ENCODE assay signal across 10 mouse cellular contexts in genomic region chr11:24080541-24080940, GRCm38 (mm10). TPM values are rescaled to one million over a fixed set of nuclear protein-coding genes. Genes with fewer than 3 reads are reported as not detected.
A peak's percentile ranks its signal among the peaks of the same experiment; 100 is the strongest.
DNase-seq lines count a peak whose midpoint lies in the region; ATAC-seq and TF ChIP-seq lines count a peak whose summit lies in the region.
"Had no signal": no experiment of that assay in that cellular context is flagged by ENCODE, and none has a peak within 500 bp of the region (broad histone marks: within the 10 kb centered on the region; RNA-seq: fewer than 3 reads in every experiment).

No protein-coding gene starts in this region.

- ATAC-seq in cerebellum, adult (ENCODE audit: insufficient number of reproducible peaks, low FRiP score, low TSS enrichment), result no peak
- ATAC-seq in hindbrain, embryonic 11.5 days (ENCODE audit: low FRiP score), result peak; percentile 28
- peak; percentile 8 for ATAC-seq in lung, embryonic 16.5 days (ENCODE audit: low read depth)
- ATAC-seq in granulocyte monocyte progenitor cell, adult 5-6 weeks (replicated peaks; ENCODE audit: poor library complexity, severe bottlenecking), result no peak

- H3K36me3 ChIP-seq in hindbrain, embryonic 11.5 days (ENCODE audit: control insufficient read depth, insufficient read depth, low read length), result no peaks in the 10 kb centered on the region
- H3K36me3 ChIP-seq in lung, embryonic 16.5 days (ENCODE audit: control insufficient read depth, insufficient read depth, low read length), result peaks cover under 1% of the 10 kb centered on the region; the same call in 1 of the 2 replicates
- no peaks in the 10 kb centered on the region for H3K36me3 ChIP-seq in small intestine, adult 2 months (ENCODE audit: control insufficient read depth, insufficient read depth, low read length)

- no peak for TF ChIP-seq CTCF in small intestine, adult 2 months (IDR thresholded peaks at IDR 0.05; ENCODE audit: extremely low read depth, insufficient read length, insufficient replicate concordance, low read depth, low read length)

- peak overlapping the region; percentile 95 for H3K27ac ChIP-seq in hindbrain, embryonic 11.5 days (ENCODE audit: low read depth, low read length)
- peak overlapping the region; percentile 82; the same call in 1 of the 2 replicates for H3K27ac ChIP-seq in lung, embryonic 16.5 days (ENCODE audit: low read length)
- H3K27ac ChIP-seq in small intestine, adult 2 months (ENCODE audit: insufficient read depth, low read depth, low read length), result peak overlapping the region; percentile 76

- no peaks in the 10 kb centered on the region for H3K9me3 ChIP-seq in hindbrain, embryonic 11.5 days (ENCODE audit: control insufficient read depth, low read length)
- H3K9me3 ChIP-seq in lung, embryonic 16.5 days (ENCODE audit: control insufficient read depth, low read length), result no peaks in the 10 kb centered on the region

- H3K4me3 ChIP-seq in hindbrain, embryonic 11.5 days (ENCODE audit: low read depth, low read length), result peak overlapping the region; percentile 87
- H3K4me3 ChIP-seq in lung, embryonic 16.5 days (ENCODE audit: low read length), result peak overlapping the region; percentile 65
- peak overlapping the region; percentile 67 for H3K4me3 ChIP-seq in small intestine, adult 2 months (ENCODE audit: low read depth, low read length)

- no peaks in the 10 kb centered on the region for H3K27me3 ChIP-seq in hindbrain, embryonic 11.5 days (ENCODE audit: control insufficient read depth, insufficient read depth, low read length)
- H3K27me3 ChIP-seq in lung, embryonic 16.5 days (ENCODE audit: control insufficient read depth, insufficient read depth, low read depth, low read length), result peaks cover 2% of the 10 kb centered on the region
- peaks cover 8% of the 10 kb centered on the region; the same call in 1 of the 2 replicates for H3K27me3 ChIP-seq in small intestine, adult 2 months (ENCODE audit: control insufficient read depth, insufficient read depth, low read length)

- 0 out of 2 replicates have a peak, but pooled peaks cover 2% of the 10 kb centered on the region for H3K4me1 ChIP-seq in hindbrain, embryonic 11.5 days (replicated peaks; ENCODE audit: control insufficient read depth, insufficient read depth, low read length)
- peaks cover 14% of the 10 kb centered on the region for H3K4me1 ChIP-seq in lung, embryonic 16.5 days (replicated peaks; ENCODE audit: control insufficient read depth, insufficient read depth, low read length)
- peaks cover 3% of the 10 kb centered on the region; the same call in 1 of the 2 replicates for H3K4me1 ChIP-seq in small intestine, adult 2 months (ENCODE audit: control insufficient read depth, insufficient read depth, insufficient read length, low read length)

- 1% methylated on average over 30 of the region's 30 CpGs for whole genome bisulfite sequencing in hindbrain, embryonic 11.5 days
- under 1% methylated on average over 24 of the region's 30 CpGs for WGBS in lung, embryonic 16.5 days
- WGBS in small intestine, adult 2 months, result under 1% methylated on average over 26 of the region's 30 CpGs

- DNase-seq in cerebellum, postnatal 10 days, result peak; percentile 72 to 79
- DNase-seq in right cerebral cortex, adult 2 months (ENCODE audit: low spot score in 2 of 2), result peak; percentile 41 to 54
- DNase-seq in right cerebral cortex, postnatal 36 days (ENCODE audit: low spot score in 2 of 2), result no peak
- DNase-seq in hindbrain, embryonic 11.5 days (ENCODE audit: low spot score), result peak; percentile 76

- H3K4me2 ChIP-seq in hindbrain, embryonic 11.5 days (replicated peaks; ENCODE audit: low read depth, low read length), result peak overlapping the region; percentile 90
- H3K4me2 ChIP-seq in lung, embryonic 16.5 days (ENCODE audit: low read depth, low read length), result peak overlapping the region; percentile 97

- no peak for TF ChIP-seq POLR2A in small intestine, adult 2 months (IDR thresholded peaks at IDR 0.05; ENCODE audit: low read depth, low read length)

- peak overlapping the region; percentile 97 for H3K9ac ChIP-seq in hindbrain, embryonic 11.5 days (ENCODE audit: low read depth, low read length)
- peak overlapping the region; percentile 74 for H3K9ac ChIP-seq in lung, embryonic 16.5 days (ENCODE audit: low read length)

RNA-seq across cellular contexts. Expression of gene Bcl11a, which starts 2.7 kb away (rescaled TPM):
- 66.6 and 71.7 TPM in 2 replicates for polyA plus RNA-seq in hindbrain, embryonic 11.5 days (2014; fragmentation: Nextera tagmentation; extraction: Ambion mirVana)
- polyA plus RNA-seq in lung, embryonic 16.5 days (2015; fragmentation: Nextera tagmentation; extraction: Ambion mirVana), result 13.0 and 15.3 TPM in 2 replicates
- polyA plus RNA-seq in small intestine, adult 2 months (2012; rRNA removed), result 2.0 and 3.7 TPM in 2 replicates
- 33.7 and 44.4 TPM in 2 replicates for total RNA-seq in granulocyte monocyte progenitor cell, adult 5-6 weeks (2014; fragmentation: Nextera tagmentation)
- 10.0 and 16.0 TPM in 2 replicates for total RNA-seq in granulocyte monocyte progenitor cell, adult 5-6 weeks (2017)
- polyA plus RNA-seq: C2C12 had no signal

RNA-seq across cellular contexts. Expression of gene A830031A19Rik, which starts 5.7 kb away (rescaled TPM):
- polyA plus RNA-seq in hindbrain, embryonic 11.5 days (2014; fragmentation: Nextera tagmentation; extraction: Ambion mirVana), result not detected in 2 replicates
- not detected in 2 replicates for polyA plus RNA-seq in lung, embryonic 16.5 days (2015; fragmentation: Nextera tagmentation; extraction: Ambion mirVana)
- not detected in 2 replicates for polyA plus RNA-seq in small intestine, adult 2 months (2012; rRNA removed)
- total RNA-seq in granulocyte monocyte progenitor cell, adult 5-6 weeks (2014; fragmentation: Nextera tagmentation), result not detected in 2 replicates
- not detected in 2 replicates for total RNA-seq in granulocyte monocyte progenitor cell, adult 5-6 weeks (2017)
- total RNA-seq: heart, postnatal 10 days had no signal
- polyA plus RNA-seq: C2C12 had no signal

Comparison
In these comparisons a context has a peak if more than half of its experiments do, and no peak if none do; other contexts are left out.
1. DNase-seq: peak in cerebellum, postnatal 10 days (2 of 2), right cerebral cortex, adult 2 months (2 of 2) and hindbrain, embryonic 11.5 days (single experiment); none in right cerebral cortex, postnatal 36 days (0 of 2).
2. ATAC-seq: peak in hindbrain, embryonic 11.5 days (single experiment) and lung, embryonic 16.5 days (single experiment); none in cerebellum, adult (single experiment) and granulocyte monocyte progenitor cell, adult 5-6 weeks (single experiment).
3. Peak in every context shown above with its lines, with median percentiles within 50 percentile points of each other: H3K27ac ChIP-seq and H3K4me3 ChIP-seq.